Mouse (Mus musculus): ENCODE data around the gene Igsf21. TPM values are rescaled to one million over a fixed set of nuclear protein-coding genes. Genes with fewer than 3 reads are reported as not detected.

Gene Igsf21
- polyA plus RNA-seq, 1 experiment: 0.40 TPM

DNA sequence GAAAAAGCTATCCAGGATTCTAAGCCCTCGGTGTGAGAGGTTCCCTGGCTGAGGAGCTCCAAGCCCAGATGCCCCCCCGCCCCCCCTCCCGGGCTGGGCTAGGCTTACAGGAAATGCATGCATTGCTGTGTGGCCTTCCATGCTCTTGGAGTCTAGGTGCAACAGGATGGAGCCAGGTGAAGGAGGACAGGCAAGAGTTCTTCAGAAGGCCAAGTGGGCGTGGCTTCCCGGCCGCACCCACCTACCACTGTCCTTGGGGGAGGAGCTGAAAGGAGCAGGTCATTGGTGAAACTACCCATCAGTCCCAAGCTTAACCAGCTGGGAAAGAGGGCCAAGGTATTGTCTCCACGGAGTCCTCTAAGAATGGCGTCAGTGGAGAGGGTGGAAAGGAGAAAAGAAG, 1.8 kb upstream of the Igsf21 start:
- peaks cover 2% of the 10 kb centered on the region for H3K4me1 ChIP-seq (ENCODE audit: control insufficient read depth, insufficient read depth, low read length)
- 0 out of 2 replicates have a peak overlapping the region, but pooled peaks have one; percentile 34 for H3K27ac ChIP-seq (ENCODE audit: insufficient read depth, low read length)
- TF ChIP-seq POLR2A (IDR thresholded peaks at IDR 0.05; ENCODE audit: insufficient read depth, low read length) (no peak), CTCF (IDR thresholded peaks at IDR 0.05; ENCODE audit: low read depth, low read length) (no peak), EP300 (IDR thresholded peaks at IDR 0.05; ENCODE audit: insufficient read depth, low read depth, low read length) (peak; percentile 54; the same call in 1 of the 2 replicates)
- H3K4me3 ChIP-seq (ENCODE audit: low read depth, low read length): no peak overlapping the region
- no peaks in the 10 kb centered on the region for H3K36me3 ChIP-seq (ENCODE audit: control insufficient read depth, insufficient read depth, low read length, poor library complexity, severe bottlenecking)
- no peaks in the 10 kb centered on the region for H3K9me3 ChIP-seq (replicated peaks; ENCODE audit: control insufficient read depth, insufficient read depth, low read length, poor library complexity, severe bottlenecking)
- peaks cover 3% of the 10 kb centered on the region; the same call in 1 of the 2 replicates for H3K27me3 ChIP-seq (ENCODE audit: control insufficient read depth, insufficient read depth, low read length, poor library complexity, severe bottlenecking)
- H3K9ac ChIP-seq (ENCODE audit: low read depth, poor library complexity, severe bottlenecking): no peak overlapping the region

DNA sequence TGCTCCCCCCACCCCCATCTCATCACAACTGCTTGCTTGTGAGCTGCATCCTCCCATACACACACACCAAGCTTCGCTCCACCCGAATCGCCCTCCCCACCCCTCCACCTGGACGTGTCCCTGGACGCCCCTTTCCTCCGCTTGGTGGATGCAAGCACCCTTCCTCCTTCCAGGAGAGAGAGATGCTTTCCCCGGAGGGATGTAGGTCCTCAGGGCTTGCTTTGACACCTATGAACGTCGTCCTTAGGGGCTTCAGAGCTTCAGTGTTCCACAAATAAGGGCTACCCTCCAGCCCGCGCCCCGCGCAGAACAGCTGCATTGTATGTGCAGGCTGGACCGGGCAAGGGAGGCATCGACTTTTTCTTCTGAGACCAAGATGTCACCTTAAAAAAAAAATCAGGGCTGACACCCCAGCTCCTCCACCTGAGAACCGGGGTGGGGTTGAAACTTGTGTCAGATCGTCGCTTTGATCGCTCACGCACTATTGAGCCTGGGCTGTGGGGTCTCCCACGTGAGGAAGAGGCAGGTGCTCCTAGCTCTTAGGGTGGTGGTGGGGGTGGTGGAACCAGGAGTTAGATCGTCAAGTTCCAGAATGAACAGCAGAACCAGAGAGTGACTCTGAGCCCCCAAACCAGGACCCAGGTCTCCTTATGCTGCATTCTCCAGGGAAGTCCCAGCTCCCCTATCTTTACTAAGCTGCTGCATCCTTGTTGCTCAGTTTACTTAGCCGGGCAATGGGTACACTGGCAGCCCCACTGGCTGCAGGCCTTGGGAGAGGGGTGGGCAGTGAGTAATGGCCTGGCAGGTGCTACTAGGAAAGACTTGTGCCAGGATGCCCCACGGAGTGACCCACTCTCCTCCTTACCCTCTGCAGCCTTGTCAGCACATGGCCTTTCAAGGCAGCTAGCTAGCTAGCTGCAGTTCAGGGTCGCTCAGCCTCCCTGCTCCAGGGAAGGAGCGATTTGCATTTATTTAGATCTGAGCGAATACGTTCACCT, 721 bp upstream of the Igsf21 start:
- Histone ChIP-seq H3K27ac (ENCODE audit: insufficient read depth, low read length) (no peak overlapping the region), H3K36me3 (ENCODE audit: control insufficient read depth, insufficient read depth, low read length, poor library complexity, severe bottlenecking) (no peaks in the 10 kb centered on the region), H3K9ac (ENCODE audit: low read depth, poor library complexity, severe bottlenecking) (no peak overlapping the region), H3K9me3 (replicated peaks; ENCODE audit: control insufficient read depth, insufficient read depth, low read length, poor library complexity, severe bottlenecking) (no peaks in the 10 kb centered on the region), H3K27me3 (ENCODE audit: control insufficient read depth, insufficient read depth, low read length, poor library complexity, severe bottlenecking) (peaks cover 3% of the 10 kb centered on the region; the same call in 1 of the 2 replicates), H3K4me3 (ENCODE audit: low read depth, low read length) (peak overlapping the region; percentile 6; the same call in 1 of the 2 replicates), H3K4me1 (ENCODE audit: control insufficient read depth, insufficient read depth, low read length) (peaks cover 4% of the 10 kb centered on the region)
- TF ChIP-seq POLR2A (IDR thresholded peaks at IDR 0.05; ENCODE audit: insufficient read depth, low read length): no peak
- no peak for TF ChIP-seq CTCF (IDR thresholded peaks at IDR 0.05; ENCODE audit: low read depth, low read length)
- no peak for TF ChIP-seq EP300 (IDR thresholded peaks at IDR 0.05; ENCODE audit: insufficient read depth, low read depth, low read length)

DNA sequence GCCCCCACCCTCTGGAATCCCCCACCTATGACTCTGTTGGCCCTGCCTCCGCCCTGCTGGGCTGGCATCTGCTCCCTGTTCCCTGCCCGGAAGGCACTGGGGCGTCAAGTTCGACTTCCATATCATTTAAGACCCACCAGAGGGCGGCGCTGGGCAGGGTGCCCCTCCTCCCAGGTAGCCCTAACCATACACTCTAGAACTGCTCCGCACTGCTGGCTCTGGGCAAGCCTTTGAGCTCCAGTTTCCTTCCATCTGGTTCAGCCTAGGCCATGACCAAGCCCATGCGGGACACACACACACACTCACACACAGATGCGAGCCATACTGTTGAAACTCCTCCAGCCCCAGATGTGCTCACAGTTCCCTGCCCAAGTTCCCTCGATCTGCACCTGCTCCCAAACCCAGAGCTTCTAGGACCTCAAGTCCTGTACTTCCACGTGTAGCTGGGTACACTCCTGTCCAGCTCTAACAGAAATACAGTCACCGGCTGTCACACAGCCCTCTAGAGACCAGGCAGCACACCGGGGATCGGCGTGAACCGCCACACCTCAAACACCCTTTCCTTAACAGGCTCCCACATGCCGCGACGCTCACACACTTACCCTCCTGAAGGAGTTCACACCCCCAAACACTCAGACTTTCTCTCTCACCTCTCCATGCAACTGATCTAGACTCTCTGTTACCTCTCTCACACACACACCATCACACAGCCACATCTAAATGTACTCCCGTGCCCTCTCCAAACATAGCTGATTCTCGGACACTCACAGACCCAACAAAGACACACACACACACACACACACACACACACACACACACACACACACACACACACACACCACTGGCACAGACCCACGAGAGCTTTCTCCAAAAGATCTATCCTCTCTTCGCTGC, 1.1 kb downstream of the Igsf21 start:
- Histone ChIP-seq H3K4me3 (ENCODE audit: low read depth, low read length) (peak overlapping the region; percentile 57), H3K27me3 (ENCODE audit: control insufficient read depth, insufficient read depth, low read length, poor library complexity, severe bottlenecking) (peaks cover 3% of the 10 kb centered on the region; the same call in 1 of the 2 replicates), H3K9ac (ENCODE audit: low read depth, poor library complexity, severe bottlenecking) (peak overlapping the region; percentile 57), H3K36me3 (ENCODE audit: control insufficient read depth, insufficient read depth, low read length, poor library complexity, severe bottlenecking) (no peaks in the 10 kb centered on the region), H3K4me1 (ENCODE audit: control insufficient read depth, insufficient read depth, low read length) (peaks cover 6% of the 10 kb centered on the region), H3K27ac (ENCODE audit: insufficient read depth, low read length) (no peak overlapping the region), H3K9me3 (replicated peaks; ENCODE audit: control insufficient read depth, insufficient read depth, low read length, poor library complexity, severe bottlenecking) (no peaks in the 10 kb centered on the region)
- no peak for TF ChIP-seq POLR2A (IDR thresholded peaks at IDR 0.05; ENCODE audit: insufficient read depth, low read length)
- peak; percentile 38 for TF ChIP-seq CTCF (IDR thresholded peaks at IDR 0.05; ENCODE audit: low read depth, low read length)

DNA sequence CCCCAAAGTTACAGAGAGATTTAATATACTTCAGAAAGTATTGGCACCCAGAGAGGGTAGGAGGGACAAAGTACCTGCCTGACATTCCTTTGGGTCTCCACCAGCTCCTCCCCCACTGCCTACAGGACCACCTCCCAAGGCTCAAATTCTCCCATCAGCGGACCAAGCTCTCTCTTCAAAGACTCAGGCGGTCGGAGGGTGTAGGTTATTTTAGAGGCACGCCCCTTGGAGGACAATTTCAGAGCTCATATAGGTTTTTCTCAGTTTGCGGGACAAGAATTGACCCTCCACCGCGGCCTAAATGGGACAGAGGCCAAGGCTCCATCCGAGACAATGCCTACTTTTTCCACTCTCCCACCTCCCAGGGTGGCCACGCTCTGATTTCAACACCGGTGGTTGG, 1.7 kb downstream of the Igsf21 start:
- Histone ChIP-seq H3K4me1 (ENCODE audit: control insufficient read depth, insufficient read depth, low read length) (peaks cover 6% of the 10 kb centered on the region), H3K9me3 (replicated peaks; ENCODE audit: control insufficient read depth, insufficient read depth, low read length, poor library complexity, severe bottlenecking) (no peaks in the 10 kb centered on the region), H3K36me3 (ENCODE audit: control insufficient read depth, insufficient read depth, low read length, poor library complexity, severe bottlenecking) (no peaks in the 10 kb centered on the region), H3K4me3 (ENCODE audit: low read depth, low read length) (peak overlapping the region; percentile 36), H3K27me3 (ENCODE audit: control insufficient read depth, insufficient read depth, low read length, poor library complexity, severe bottlenecking) (peaks cover 3% of the 10 kb centered on the region; the same call in 1 of the 2 replicates), H3K9ac (ENCODE audit: low read depth, poor library complexity, severe bottlenecking) (0 out of 2 replicates have a peak overlapping the region, but pooled peaks have one; percentile 23), H3K27ac (ENCODE audit: insufficient read depth, low read length) (no peak overlapping the region)
- no peak for TF ChIP-seq EP300 (IDR thresholded peaks at IDR 0.05; ENCODE audit: insufficient read depth, low read depth, low read length)
- no peak for TF ChIP-seq POLR2A (IDR thresholded peaks at IDR 0.05; ENCODE audit: insufficient read depth, low read length)
- TF ChIP-seq CTCF (IDR thresholded peaks at IDR 0.05; ENCODE audit: low read depth, low read length): no peak

DNA sequence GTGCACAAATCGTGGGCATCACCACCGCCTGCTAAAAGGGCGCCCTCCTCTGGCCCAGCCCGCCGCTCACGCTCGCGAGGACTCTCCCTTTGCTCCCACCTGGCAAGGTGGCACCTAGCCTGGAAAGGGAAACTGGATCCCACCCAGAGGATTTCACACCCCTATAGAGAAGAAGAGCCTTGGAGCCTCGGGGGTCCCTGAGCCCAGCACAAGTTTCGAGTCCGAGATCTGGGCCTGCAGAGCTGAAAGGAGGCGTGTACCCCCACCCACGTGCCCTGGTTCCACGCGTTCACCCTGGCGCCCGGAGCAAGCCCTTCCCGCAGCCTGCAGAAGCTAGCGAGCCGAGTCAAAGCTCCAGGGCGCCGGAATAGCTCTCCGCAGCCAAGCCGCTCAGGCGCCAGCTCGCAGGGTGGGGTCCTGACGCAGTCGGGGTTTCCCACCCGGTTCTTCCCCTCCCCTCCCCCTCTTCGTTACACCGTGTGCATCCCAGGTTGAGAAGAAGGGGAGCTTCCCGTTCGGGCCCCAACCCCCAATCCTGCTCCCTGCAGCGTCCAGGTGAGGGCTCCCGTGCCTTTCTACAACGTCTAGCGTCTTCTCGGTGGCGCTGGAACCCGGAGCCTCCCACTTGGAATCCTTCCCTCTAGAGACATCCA, 2.3 kb downstream of the Igsf21 start:
- H3K27me3 ChIP-seq (ENCODE audit: control insufficient read depth, insufficient read depth, low read length, poor library complexity, severe bottlenecking): peaks cover 3% of the 10 kb centered on the region; the same call in 1 of the 2 replicates
- H3K27ac ChIP-seq (ENCODE audit: insufficient read depth, low read length): no peak overlapping the region
- peak overlapping the region; percentile 23; the same call in 1 of the 2 replicates for H3K9ac ChIP-seq (ENCODE audit: low read depth, poor library complexity, severe bottlenecking)
- TF ChIP-seq POLR2A (IDR thresholded peaks at IDR 0.05; ENCODE audit: insufficient read depth, low read length) (no peak), CTCF (IDR thresholded peaks at IDR 0.05; ENCODE audit: low read depth, low read length) (peak; percentile 34)
- peaks cover 6% of the 10 kb centered on the region for H3K4me1 ChIP-seq (ENCODE audit: control insufficient read depth, insufficient read depth, low read length)
- H3K36me3 ChIP-seq (ENCODE audit: control insufficient read depth, insufficient read depth, low read length, poor library complexity, severe bottlenecking): no peaks in the 10 kb centered on the region
- H3K4me3 ChIP-seq (ENCODE audit: low read depth, low read length): peak overlapping the region; percentile 36
- H3K9me3 ChIP-seq (replicated peaks; ENCODE audit: control insufficient read depth, insufficient read depth, low read length, poor library complexity, severe bottlenecking): no peaks in the 10 kb centered on the region

All from ES-Bruce4 (cell line).